Mouse (Mus musculus) ES-Bruce4 (cell line): ENCODE data around the gene D430042O09Rik.

ENCODE experiments used
- CTCF ChIP-seq: IDR thresholded peaks from one replicate; pipeline ENCODE4 v1.8.1; 2011; ENCODE audit warnings: low read depth, low read length
- EP300 ChIP-seq: IDR thresholded peaks from 2 replicates; pipeline ENCODE4 v1.6.1; 2011; ENCODE audit warnings: low read depth, low read length; ENCODE audit not compliant: insufficient read depth
- POLR2A ChIP-seq: IDR thresholded peaks from one replicate; pipeline ENCODE4 v1.8.1; 2011; ENCODE audit warnings: low read length; ENCODE audit not compliant: insufficient read depth

- TF ChIP-seq CTCF (no peak), EP300 (no peak), POLR2A (no peak)
Measured at GRCm38 (mm10) chr7:125740521-125740920, 32.8 kb downstream of the D430042O09Rik start.
